Mouse (Mus musculus) frontal cortex, postnatal 36 days (tissue): ENCODE results near the gene Krtcap3.

Experiments used
- DNase-seq, 2 experiments: peaks; one replicate each; pipeline ENCODE4 v3.0.0; 2022; ENCODE audit warnings: low spot score in 2 of 2

Krtcap3 gene

DNA sequence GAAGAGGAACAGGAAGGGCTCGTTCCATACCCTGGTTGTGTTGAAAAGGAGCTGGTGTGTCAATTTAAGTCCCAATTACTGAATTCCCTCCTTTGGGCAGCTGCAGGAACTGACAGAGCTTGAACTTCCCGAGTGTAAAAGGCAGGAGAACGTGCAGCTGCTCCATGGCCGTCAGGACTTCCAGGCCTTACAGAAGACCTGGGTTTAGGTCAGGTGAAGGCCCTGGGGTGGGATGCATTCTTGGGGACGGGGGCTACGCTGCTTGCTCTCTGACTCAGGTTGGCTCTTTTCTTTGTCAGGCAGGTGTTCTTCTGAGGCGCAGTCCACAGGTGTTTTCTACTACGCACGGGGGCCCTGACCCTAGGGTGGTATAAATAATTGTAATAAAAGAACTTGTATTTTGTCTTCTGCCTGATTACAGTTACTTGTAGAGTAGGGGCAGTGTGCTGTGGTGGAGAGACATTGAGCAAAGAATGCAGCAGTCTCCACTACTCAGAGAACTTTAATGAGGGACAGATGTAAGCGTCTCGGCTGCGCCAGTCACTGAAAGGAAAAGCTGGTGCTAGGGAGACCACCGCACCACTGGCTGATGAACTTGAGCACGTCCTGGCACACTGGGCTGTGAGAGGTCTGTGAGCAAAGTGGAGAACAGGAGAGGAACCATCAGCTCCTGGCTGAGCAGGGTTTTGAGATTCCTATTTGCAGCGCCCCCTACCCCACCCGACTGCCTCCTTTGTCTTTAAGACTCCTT is 1.5 kb downstream of the Krtcap3 start:
- DNase-seq: no peak

DNA sequence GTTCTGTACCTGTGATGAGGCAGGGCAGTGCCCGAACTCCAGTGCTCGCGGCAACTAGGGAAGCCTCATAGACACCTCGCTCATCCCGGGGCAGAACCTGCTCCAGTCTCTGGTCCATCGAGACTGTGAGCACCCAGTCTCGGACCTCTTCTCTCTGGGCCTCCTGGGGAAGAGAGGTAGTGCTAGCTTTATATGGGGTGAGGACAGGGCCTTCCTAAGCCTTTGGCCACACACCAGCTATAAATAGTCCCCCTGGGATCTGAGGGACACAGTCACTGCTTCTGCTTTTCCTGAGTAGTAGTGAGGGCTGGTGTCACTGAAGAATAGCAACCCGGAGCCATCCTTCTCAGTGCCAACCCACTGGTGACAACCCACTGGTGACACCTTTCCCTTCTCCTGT is 2.3 kb downstream of the Krtcap3 start:
- DNase-seq: no peak

DNA sequence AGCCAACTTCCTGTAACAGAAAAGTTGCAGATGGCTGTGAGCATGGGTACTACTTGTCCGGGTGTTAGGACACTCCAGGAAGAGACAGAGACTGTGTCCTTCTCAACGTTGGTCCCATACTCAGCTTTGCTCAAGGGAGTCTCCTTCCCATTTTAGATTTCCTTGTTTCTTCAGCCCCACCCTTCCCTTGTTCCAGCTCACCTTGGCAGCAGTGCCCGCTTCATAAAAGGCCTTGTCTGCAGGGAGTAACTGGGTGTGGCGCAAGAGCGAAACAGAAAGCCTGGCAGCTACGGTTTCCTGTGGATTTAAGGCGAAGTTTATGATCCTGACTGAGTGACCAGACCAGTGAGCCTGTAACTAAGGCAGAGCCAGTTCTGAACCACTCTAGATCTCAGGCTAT is 3.0 kb downstream of the Krtcap3 start:
- no peak for DNase-seq

DNA sequence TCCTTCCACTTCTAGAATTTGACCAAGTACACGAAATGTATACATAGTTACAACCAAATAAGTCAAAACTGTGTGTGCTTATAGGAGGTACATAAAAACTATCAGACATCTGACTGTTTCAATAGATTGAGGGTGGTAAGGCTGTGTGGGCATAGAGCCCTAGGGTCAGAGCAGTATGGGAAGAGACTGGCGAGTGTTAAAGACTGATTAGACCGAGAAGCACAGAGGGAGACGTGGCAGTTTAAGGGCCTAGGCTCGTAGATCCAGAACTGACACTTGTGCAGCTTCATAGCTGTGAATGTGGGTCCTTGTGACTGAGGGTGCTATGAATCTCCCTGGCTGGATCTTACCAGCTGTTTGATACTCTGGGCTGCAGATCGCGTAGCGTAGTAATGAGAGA is 3.4 kb downstream of the Krtcap3 start:
- no peak for DNase-seq

DNA sequence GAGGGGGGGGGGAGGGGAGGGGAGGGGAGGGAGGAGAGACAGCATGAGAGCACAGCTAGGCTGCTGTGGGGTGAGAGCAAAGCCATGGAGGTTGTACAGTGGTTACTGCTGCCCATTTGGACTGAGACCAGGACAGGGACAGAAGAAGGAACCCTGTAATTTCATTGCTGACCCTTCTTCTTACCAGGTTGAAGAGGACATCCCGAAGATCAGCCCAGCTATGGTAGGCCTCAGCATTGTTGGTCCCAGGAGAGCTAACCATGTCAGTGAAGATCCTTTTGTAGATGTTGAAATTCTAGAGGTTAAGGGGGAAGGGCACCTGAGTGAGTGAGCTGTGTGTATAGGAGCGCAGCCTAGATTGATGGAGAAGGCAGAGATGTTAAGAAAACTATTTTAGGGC is 3.9 kb downstream of the Krtcap3 start:
- DNase-seq: no peak

DNA sequence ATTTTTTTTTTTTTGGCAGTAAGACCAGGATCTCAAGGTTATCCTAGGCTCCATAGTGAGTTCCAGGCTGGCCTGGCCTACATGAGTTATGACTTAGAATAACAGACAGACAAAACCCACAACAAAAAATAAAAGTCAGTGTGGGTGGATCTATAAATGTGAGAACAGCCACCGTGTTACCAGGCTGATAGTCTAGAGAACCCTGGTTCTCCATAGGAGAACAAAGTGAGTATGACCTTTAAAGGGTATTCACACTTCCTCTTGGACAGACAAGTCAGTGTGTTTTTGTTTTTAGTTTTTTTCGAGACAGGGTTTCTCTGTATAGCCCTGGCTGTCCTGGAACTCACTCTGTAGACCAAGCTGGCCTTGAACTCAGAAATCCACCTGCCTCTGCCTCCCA is 4.5 kb downstream of the Krtcap3 start:
- DNase-seq: no peak

DNA sequence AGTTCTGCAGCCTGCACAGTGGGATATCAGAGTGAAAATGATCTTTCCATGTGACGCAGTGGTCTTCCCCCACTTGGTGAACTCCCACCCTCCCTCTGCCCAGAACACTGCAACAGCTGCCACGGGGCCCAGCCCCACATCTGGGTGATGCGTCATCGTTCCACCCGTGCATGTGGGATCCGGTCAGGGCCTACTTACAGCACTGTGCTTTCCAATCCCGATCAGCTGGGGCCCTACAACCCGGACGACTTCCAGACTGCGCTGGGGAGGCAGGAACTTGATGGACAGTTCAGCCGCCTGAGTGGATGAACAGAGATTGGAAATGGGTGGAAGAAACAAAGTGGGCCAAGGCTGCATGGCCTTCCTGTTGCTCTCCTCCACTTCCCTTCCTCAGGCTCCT is 6.1 kb downstream of the Krtcap3 start:
- no peak for DNase-seq

DNA sequence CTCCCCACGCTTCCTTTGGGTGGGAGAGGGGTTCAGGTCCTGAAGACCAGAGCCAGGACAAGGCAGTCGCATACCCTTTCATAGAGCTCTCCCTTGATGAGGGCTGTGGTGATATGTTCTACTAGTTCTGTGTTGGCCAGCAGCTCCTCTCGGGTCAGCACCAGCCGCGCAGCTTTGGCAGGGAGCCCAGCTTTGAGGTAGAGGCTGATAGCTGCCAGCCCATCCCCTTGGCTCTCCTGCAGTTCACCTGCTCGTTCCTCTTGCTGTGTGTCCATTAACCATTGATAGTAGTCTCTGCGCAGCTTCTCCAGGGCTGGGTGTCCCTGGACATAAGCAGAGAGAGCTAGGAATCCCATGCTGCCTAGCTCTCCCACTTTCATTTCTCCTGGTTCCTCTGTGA is 14.6 kb downstream of the Krtcap3 start:
- no peak for DNase-seq

DNA sequence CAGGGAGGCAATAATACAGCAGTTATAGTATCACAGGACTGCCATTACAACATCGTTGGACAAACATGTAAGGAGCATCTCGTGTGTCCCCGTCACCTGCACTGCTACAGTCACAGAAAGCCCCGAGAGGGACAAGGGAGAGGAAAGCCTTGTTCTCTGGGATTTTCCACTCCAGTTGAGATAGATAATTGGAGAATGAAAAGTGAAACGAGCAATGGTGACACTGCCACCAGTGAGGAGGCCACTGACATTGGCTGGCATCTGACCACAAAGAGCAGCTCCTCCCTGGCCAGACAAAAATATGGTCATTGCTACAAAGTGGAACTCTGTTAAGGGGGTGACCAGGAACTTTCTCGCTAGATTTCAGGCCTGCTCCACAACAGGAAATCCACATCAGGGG is 16.2 kb downstream of the Krtcap3 start:
- DNase-seq: no peak

DNA sequence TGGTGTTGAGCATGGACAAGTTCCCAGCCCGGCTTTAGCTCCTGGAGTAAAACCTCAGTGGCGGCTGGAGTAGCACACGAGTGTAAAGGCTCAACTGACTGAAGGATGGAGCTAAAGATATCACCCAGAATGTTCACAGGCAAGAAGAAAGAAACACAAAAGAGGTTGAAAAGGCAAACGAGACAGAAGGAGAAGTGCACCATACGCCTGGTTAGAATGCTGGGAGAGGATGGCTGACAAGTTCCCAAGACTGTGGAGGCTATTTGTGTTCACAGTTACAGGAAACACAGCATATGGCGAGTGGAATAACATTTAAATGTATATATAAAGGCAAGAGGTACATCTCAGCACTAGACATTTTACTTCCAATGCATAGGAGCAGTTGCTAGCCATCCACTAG is 21.5 kb downstream of the Krtcap3 start:
- peak in 1 of 2 experiments; percentile 52 for DNase-seq

DNA sequence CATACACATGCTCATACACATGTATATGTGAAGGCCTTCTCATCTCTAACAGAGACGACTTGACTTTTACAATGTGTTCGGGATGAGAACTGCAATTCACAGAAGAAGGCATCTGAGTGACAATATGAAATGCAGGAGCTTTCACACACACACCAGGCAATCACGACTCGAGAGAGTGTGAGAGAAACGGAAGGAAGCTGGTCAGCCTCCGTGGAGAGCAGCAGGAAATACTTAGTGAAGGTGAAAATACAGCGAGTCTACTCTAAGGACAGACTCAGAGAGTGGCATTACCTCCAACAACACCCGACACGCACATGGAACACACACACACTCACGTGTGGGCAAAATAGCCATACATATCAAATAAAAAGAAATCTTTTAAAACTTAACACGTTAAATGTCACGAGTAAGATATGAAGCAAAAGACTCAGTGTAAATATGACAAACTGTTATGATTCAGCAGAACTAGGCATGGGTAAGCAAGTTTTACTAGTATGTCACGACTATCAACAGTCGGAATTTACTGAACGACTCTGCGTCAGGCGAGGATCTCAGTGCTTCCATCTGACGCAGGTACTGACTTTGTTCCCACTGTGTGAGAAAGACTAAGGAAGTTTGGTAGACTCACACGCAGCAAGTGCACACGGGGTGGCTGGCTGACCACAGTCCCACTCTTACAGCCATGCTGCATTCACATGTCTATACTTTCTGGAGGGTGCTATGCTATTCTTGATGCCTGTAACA is 27.9 kb downstream of the Krtcap3 start:
- no peak for DNase-seq

DNA sequence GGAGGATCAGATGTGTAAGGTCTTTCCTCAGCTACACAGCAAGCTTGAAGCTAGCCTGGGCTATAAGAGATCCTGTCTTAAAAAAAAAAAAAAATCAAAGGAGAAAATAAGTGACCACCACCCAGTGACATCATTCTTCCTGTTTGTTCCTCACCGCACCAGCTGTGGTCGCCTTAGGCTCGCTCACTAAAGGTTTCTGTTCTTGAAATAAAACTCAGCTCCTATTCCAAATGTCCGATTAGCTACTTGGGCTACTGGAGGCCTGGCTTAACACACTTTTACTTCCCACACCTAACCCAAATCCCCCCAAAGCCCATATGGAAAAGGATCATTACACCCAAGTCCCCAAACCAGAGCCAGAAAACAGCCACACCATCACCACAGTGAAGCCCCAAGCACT is 36.7 kb downstream of the Krtcap3 start:
- DNase-seq: no peak

DNA sequence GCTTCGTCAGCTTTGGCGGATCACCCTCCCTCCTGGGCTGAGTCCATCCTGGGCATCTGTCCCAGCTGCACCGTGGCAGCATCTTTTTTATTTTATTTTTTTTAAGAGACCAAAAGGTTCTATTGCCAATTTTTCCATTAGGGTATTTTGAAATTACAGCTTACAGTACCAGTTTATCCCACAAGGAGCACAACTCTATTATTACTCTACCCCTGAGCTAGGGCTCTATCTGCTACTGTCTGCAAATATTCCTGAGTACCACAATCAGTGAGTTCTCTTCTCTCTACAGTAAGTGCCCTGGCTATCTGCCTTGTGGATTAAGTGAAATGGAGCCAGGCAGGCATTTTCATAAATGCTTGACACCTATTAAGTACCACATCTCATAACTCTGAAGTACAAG is 37.2 kb downstream of the Krtcap3 start:
- no peak for DNase-seq

DNA sequence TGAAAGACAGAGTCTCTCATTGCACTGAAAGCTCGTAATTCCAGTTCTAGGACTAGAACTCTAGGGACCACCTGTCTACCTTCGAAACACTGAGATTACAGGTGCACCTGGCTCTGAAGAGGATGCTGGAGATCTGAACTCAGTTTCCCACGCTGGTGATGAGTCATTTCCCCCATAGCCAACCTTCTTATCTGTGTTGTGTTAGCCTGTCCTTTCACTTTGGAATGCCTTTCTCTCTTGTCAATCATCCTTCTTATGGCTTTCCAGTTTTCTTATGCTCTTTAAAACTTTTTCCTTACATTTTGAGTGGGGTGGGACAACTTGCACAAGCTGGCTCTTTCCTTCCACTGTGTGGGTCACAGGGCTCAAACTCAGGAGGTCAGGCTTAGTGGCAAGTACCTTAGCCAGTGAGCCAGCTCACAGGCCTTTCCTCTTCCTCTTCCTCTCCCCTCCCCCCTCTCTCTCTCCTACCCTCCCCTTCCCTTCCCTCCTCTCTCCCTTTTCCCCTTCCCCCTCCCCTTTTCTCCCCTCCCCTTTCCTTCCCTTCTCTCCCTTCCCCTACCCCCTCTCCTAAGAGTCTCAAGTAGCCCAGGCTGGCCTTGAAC is 38.2 kb downstream of the Krtcap3 start:
- DNase-seq: no peak

DNA sequence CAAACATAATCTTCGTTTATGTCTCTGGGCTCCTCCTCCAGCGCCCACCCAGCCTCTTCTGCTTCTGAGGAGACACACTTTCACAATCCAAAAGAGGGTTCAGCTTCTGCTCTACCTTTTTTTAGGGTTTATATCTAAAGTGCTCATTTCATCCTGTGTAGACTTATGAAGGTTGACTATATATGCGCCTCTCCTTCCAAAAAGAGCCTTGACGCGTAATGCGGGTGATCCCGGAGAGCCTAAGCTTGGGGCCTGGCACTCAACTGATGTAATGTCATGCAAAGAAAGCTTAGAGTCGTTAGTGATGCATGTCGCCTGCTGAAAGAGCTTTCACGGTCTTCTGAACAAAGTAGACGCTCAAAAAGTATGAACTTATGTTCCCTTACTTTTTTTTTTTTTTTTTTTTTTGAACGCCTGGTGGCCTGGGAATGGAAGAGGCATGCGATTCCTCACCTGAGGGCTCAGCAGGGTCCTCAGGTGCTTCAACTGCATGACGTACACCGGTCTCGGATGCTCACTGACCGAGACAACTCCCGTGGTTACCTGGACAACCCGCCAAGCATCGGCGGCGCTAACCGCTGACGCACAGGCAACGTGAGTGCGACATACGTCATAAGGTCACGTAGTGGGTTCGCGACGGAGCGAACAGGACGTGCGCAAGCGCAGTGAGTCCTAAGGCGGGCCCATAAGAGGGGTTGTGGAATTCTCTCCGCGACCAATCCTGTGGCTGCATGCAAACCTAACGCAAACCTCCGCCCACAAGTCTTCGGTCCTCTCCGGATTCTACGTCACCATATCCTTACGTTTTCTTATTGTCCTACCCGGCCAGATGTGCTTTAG is 39.2 kb downstream of the Krtcap3 start, which contains the start of gene Ift172:
Ift172 (minus strand) TSS at position 596 of the 840 bp plus-strand sequence.
- peak; percentile 94 to 97 for DNase-seq

DNA sequence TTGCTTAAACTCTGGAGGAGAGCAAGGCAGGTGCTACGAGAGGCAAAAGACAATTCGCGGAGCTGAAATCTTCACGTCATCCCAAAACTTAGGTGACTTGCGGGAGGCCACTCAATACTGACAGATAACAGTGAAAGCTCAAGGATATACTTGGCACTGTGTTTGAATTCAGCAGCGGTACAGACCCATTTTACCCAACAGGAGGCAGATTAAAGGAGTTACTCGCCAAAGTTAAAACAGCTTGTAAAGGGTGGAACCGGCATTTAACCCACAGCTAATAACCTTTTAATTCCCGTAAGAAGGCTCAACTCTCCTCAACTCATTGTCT is 39.8 kb downstream of the Krtcap3 start:
- DNase-seq: no peak

DNA sequence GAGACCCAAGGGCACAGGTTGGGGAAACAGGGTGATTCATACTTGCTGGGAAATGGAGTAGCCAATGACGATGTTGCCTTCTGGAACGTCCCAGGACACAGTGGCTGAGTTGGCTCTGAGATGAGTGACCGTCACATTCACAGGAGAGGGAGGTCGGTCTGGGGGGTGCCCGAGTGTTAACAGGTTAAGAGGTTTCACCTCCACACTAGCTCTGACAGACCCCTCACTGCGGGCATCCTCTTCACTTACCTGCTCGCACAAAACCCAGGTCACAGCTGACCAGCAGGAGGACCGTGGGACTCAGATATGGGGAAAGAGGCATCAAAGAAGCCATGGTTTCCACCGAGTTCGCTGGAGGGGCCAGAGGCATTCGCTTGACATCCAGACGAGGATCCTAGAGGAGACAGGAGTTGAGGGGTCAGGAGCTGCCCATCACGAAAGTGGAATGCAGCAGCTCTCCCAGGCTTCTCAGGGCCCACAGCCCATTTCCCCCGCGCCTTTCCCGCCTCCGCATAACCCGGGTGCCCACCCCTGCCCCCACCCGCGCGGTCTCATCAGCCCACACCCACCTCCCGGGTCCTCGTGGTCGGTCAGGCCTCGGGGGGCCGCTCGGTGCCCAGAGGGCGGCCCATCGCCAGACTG is 43.6 kb downstream of the Krtcap3 start:
- DNase-seq: no peak

DNA sequence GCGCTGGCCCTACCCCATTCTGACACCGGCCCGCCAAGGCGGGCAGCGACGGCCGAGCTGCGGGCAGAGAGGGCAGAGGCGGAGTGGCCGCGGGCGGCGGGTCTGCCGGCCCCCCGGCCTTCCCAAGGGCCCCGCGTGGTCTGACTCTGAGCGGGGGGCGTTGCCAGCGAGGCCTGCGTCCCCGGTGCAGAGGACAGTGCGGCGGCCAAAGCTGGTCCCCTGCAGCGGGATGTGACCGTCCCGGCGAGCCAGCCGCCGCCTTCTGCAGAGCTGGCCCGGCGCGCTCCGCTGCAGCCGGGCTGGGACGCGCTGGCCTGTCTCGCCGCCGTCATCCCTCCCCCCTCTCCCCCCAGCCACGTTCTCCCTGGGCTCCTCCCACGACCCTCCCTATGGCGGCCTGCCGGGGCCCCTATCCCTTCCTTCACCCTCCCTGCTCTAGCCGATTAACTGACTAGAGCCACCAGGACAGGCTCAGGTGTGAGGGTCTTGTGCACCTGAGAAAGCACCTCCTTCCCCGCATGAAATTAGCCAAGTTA is 44.2 kb downstream of the Krtcap3 start, which contains the start of gene Fndc4:
Fndc4 (minus strand) TSS at position 475 of the 536 bp plus-strand sequence.
- DNase-seq: peak; percentile 39 to 51

DNA sequence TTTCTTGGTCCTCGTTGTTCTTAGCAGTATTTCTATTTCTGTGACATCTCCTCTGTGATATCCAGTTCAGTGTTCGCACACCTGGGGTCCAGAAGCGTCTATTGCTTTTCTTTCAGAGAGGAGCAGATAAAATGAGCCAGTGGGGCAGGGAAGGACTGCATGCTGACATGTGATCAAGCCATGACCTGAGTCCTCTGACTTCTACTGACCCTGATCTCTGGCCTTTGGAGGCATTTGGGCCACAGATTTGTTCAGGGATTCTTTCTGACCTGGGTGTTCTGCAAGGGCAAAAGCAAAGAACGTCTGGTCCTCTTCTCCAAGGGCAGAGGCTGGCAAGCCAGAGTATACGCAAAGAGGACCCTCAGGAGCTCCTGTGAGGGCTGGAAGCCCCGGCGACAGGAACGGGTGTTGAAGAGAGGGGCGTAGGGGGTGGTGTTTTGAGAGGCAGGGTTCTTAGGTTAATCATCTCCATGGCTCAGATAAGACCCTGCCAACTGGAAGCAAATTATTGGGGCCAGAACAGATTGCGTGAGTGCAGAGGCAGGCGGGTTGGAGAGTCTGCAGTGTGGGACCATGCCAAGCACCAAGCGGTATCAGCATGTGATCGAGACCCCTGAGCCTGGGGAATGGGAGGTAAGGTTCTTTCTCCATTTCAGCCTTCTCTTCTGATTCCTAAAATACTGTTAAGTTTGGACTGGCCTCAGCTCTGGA is 45.7 kb downstream of the Krtcap3 start, which contains the start of gene Gckr:
Gckr (plus strand) TSS at position 397 of the 711 bp plus-strand sequence.
- no peak for DNase-seq

DNA sequence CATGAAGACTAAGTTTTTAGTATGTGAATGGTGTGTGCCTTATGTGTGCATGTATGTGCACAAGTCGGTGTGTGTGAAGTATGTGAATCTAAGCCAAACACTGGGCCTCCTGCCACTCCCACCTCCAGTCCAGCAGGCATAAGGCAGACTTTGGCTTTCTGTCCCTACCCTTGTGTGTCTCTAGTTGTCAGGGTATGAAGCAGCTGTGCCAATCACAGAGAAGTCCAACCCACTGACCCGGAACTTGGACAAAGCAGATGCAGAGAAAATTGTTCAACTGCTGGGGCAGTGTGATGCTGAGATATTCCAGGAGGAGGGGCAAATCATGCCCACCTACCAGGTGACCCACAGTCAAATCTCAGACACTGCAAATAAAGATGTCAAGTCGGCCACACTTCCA is 46.5 kb downstream of the Krtcap3 start:
- no peak for DNase-seq

DNA sequence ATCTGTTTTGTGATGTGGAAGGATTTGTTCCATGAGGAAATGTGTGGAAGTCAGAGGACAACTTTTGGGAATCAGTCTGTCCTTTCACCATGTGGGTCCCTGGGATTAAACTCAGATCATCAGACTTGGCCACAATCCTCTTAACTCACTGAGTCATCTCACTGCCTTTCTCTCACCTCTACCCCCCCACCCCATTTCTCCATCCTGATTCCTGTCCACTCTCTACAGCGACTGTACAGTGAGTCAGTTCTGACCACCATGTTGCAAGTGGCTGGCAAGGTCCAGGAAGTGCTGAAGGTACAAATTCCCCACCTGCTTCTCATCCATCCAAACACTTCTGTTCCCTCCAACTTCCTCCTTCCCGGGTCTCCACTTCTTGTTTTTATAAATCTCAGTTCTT is 47.0 kb downstream of the Krtcap3 start:
- DNase-seq: no peak
